Mouse (Mus musculus) stomach, postnatal 0 days (tissue): ENCODE measurements around the gene Hist1h1d.

Experiments
- CTCF ChIP-seq: IDR thresholded peaks from 2 replicates; pipeline ENCODE4 v1.5.1; 2016; ENCODE audit warnings: antibody characterized with exemption, low read depth, mild to moderate bottlenecking, moderate library complexity
- EP300 ChIP-seq: optimal IDR thresholded peaks from 2 replicates; pipeline ENCODE3; 2016; ENCODE audit warnings: antibody characterized with exemption

DNA sequence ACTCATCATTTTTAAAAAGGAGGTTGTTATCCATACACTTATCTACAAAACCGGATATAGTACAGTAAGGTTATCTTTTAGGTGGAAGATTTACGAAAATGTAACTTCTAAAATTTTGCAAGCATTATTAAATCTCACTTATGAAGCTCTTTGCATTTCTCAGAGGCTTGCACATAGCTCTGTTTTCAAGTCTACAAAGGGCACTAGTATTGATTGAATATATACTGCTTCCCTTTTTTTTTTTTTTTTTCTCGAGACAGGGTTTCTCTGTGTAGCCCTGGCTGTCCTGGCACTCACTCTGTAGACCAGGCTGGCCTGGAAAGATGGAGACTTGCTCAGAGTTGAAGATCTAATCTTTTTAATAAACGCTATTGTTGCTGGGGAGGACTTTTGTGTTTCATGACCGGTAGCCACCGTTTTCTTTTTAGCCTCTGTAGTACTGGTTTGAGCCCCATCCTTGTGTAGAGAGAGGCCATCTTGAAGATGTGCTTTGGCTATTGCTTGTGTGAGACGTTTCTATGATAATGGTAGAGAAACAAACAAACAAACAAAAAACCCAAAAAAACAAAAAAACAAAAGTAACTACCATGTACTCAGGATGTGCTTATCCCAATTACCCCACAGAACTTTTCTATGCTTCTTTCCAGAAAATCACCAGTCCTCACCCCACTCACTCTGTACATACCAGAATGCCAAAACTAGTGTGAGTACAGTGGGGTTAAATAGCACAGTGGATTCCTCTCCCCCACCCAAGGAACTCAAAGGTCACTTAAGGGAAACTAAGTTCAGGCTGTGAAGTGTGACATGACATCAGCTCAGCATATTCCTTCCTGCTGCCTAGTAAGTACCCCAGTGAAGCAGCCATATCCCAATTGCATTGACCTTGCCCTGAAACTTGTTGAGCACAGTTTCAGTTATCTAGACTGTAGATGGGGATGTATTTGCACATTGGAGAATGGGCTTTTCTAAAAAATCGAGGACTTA is 839 bp upstream of the Hist1h1d start:
- TF ChIP-seq CTCF: no peak
- no peak for TF ChIP-seq EP300
